ENCODE assay signal across 12 mouse cellular contexts in the genomic region with DNA sequence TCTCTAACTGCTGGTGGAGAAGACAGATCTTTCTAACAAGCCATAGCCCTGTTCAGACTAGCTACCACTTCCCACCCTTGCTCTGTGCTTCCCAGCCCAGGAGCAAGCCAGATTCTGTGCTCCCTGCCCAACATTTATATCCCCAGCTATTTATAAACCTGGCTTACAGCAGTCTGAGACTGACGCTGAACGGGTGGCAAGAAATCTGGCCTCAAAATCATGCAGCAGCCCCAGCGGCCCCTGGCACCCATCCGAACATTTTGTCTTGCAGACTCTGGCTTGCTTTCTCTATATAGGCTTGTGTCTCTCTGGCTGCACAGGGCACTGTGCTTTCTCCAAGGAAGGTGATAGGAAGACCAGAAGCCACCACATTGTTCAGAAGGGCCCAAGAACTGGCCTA. TPM values are rescaled to one million over a fixed set of nuclear protein-coding genes. Genes with fewer than 3 reads are reported as not detected.
DNase-seq lines count a peak whose midpoint lies in the region; ATAC-seq lines count a peak whose summit lies in the region.
"Had no signal": no experiment of that assay in that cellular context is flagged by ENCODE, and none has a peak within 500 bp of the region (broad histone marks: within the 10 kb centered on the region; RNA-seq: fewer than 3 reads in every experiment).

No protein-coding gene starts in this region.

- WGBS in heart, embryonic 14.5 days, result 29% methylated on average over 4 of the region's 4 CpGs

- H3K9ac ChIP-seq in heart, embryonic 14.5 days (ENCODE audit: low read length), result peak overlapping the region; percentile 49

- ATAC-seq in heart, embryonic 14.5 days (ENCODE audit: insufficient number of reproducible peaks, insufficient read depth, low FRiP score, low read depth), result no peak; the same call in 1 of the 2 replicates
- no peak for ATAC-seq in erythroid progenitor cell, adult 5-6 weeks (replicated peaks; ENCODE audit: low FRiP score, poor library complexity, severe bottlenecking)

- DNase-seq in layer of hippocampus, adult 9-11 months, result peak; percentile 50
- no peak for DNase-seq in layer of hippocampus, postnatal 25 days (ENCODE audit: extremely low spot score in 1 of 2, low spot score in 1 of 2)
- peak; percentile 61 to 72 for DNase-seq in frontal cortex, postnatal 36 days (ENCODE audit: low spot score in 2 of 2)
- DNase-seq in right cerebral cortex, postnatal 10 days (ENCODE audit: low spot score in 2 of 2), result peak; percentile 72 to 77
- DNase-seq in thymus, postnatal 14 days, result no peak
- DNase-seq: kidney, adult 2 months; liver; midbrain, embryonic 14.5 days; thymus, postnatal 25 days had no signal

- no peaks in the 10 kb centered on the region for H3K27me3 ChIP-seq in heart, embryonic 14.5 days (ENCODE audit: control insufficient read depth, insufficient read depth, low read length)

- peaks cover 30 to 32% of the 10 kb centered on the region in 2 experiments for H3K4me1 ChIP-seq in heart, embryonic 14.5 days (ENCODE audit: control insufficient read depth in 2 of 2, insufficient read depth in 2 of 2, low read length in 2 of 2)

- H3K36me3 ChIP-seq in heart, embryonic 14.5 days (ENCODE audit: control insufficient read depth, insufficient read depth, low read length), result no peaks in the 10 kb centered on the region
- H3K36me3 ChIP-seq: G1E had no signal

- H3K9me3 ChIP-seq in heart, embryonic 14.5 days (ENCODE audit: control insufficient read depth, low read length), result no peaks in the 10 kb centered on the region
- H3K9me3 ChIP-seq: G1E had no signal

- H3K4me3 ChIP-seq in heart, embryonic 14.5 days (ENCODE audit: control insufficient read depth in 1 of 2, insufficient read depth in 1 of 2, low read depth in 1 of 2, low read length in 2 of 2), result no peak overlapping the region

- peak overlapping the region; percentile 8; the same call in 1 of the 2 replicates for H3K4me2 ChIP-seq in heart, embryonic 14.5 days (ENCODE audit: low read length)

- peak overlapping the region; percentile 89 to 90 for H3K27ac ChIP-seq in heart, embryonic 14.5 days (replicated peaks in 1 of 2; ENCODE audit: control insufficient read depth in 1 of 2, insufficient read depth in 1 of 2, low read depth in 2 of 2, low read length in 2 of 2)

RNA-seq across cellular contexts. Expression of gene Ksr1, which starts 45.0 kb away (rescaled TPM):
- total RNA-seq in layer of hippocampus, postnatal 25 days (2021), result 100 to 1,000 TPM; 189 to 205 TPM
- 4.3 and 5.8 TPM in 2 replicates for polyA plus RNA-seq in heart, embryonic 14.5 days (2014; fragmentation: Nextera tagmentation; extraction: Ambion mirVana)
- total RNA-seq in erythroid progenitor cell, adult 5-6 weeks (2015; ENCODE audit: low replicate concordance), result 2.2 and 4.2 TPM in 2 replicates
- total RNA-seq in erythroid progenitor cell, adult 5-6 weeks (2017; ENCODE audit: low replicate concordance), result 0.51 and 1.5 TPM in 2 replicates

Comparison
In these comparisons a context has a peak if more than half of its experiments do, and no peak if none do; other contexts are left out.
1. DNase-seq: peak in layer of hippocampus, adult 9-11 months (single experiment), frontal cortex, postnatal 36 days (2 of 2) and right cerebral cortex, postnatal 10 days (2 of 2); none in layer of hippocampus, postnatal 25 days (0 of 2) and thymus, postnatal 14 days (single experiment).
2. RNA of gene Ksr1, which starts 45.0 kb away (total RNA-seq): 189 to 205 TPM in layer of hippocampus, postnatal 25 days; 0.51 to 4.2 TPM in erythroid progenitor cell, adult 5-6 weeks; every median in the first group is over 10 times any median in the second.